Mouse (Mus musculus) myocyte (in vitro differentiated cells): ENCODE measurements at regions not wholly inside any gene's neighbourhood (a gene's known extent, or its start where the extent isn't known, plus 50 kb on each side); places are given as distances from the start of the nearest gene placed in this dataset.

ENCODE experiments used
- H3K27me3 ChIP-seq: one replicate; pipeline ENCODE4 v1.6.1; 2011; ENCODE audit not compliant: control insufficient read depth, insufficient read depth, insufficient read length
- H3K36me3 ChIP-seq: one replicate; pipeline ENCODE4 v1.6.1; 2011; ENCODE audit not compliant: control insufficient read depth, insufficient read depth
- H3K4me2 ChIP-seq: one replicate; pipeline ENCODE4 v1.6.1; 2011; ENCODE audit warnings: low read depth, control low read depth
- H3K4me3 ChIP-seq: one replicate; pipeline ENCODE4 v1.5.1; 2011; ENCODE audit warnings: mild to moderate bottlenecking, control low read depth, moderate library complexity
- H3K79me2 ChIP-seq: one replicate; pipeline ENCODE4 v1.6.1; 2011; ENCODE audit not compliant: control insufficient read depth, insufficient read depth
- H3ac ChIP-seq: one replicate; pipeline ENCODE4 v1.6.1; 2011; ENCODE audit not compliant: control insufficient read depth, insufficient read length
- CEBPB ChIP-seq: IDR thresholded peaks from 2 replicates; pipeline ENCODE4 v1.6.1; 2011; ENCODE audit warnings: mild to moderate bottlenecking, moderate library complexity; ENCODE audit not compliant: poor library complexity, insufficient read depth, severe bottlenecking
- E2F4 ChIP-seq: IDR thresholded peaks from one replicate; pipeline ENCODE4 v1.6.1; 2011; ENCODE audit warnings: mild to moderate bottlenecking, control low read depth, moderate library complexity; ENCODE audit not compliant: insufficient read depth
- MAX ChIP-seq: IDR thresholded peaks from one replicate; pipeline ENCODE4 v1.6.1; 2011; ENCODE audit warnings: low read depth, mild to moderate bottlenecking, control low read depth
- MYOD1 ChIP-seq, 3 experiments: IDR thresholded peaks; one replicate each; pipeline ENCODE4 v1.6.1; 2011; ENCODE audit warnings: control low read depth in 2 of 3, low read depth in 2 of 3, mild to moderate bottlenecking in 2 of 3, moderate library complexity in 1 of 3; ENCODE audit not compliant: insufficient read length in 2 of 3, control insufficient read depth in 1 of 3
- MYOG ChIP-seq, 3 experiments: IDR thresholded peaks; one replicate each; pipeline ENCODE4 v1.6.1; 2011; ENCODE audit warnings: control low read depth in 2 of 3, low read depth in 2 of 3, mild to moderate bottlenecking in 2 of 3; ENCODE audit not compliant: insufficient read length in 2 of 3, control insufficient read depth in 1 of 3, insufficient read depth in 1 of 3
- POLR2A ChIP-seq: IDR thresholded peaks from one replicate; pipeline ENCODE4 v1.6.1; 2011; ENCODE audit warnings: low read depth, mild to moderate bottlenecking, control low read depth, moderate library complexity; ENCODE audit not compliant: insufficient read length
- POLR2AphosphoS2 ChIP-seq: IDR thresholded peaks from one replicate; pipeline ENCODE4 v1.6.1; 2011; ENCODE audit warnings: low read depth, control low read depth; ENCODE audit not compliant: insufficient read length
- REST ChIP-seq: IDR thresholded peaks from one replicate; pipeline ENCODE4 v1.6.1; 2011; ENCODE audit warnings: mild to moderate bottlenecking, control low read depth, moderate library complexity; ENCODE audit not compliant: insufficient read depth, insufficient read length
- SRF ChIP-seq: IDR thresholded peaks from one replicate; pipeline ENCODE4 v1.6.1; 2011; ENCODE audit warnings: low read depth; ENCODE audit not compliant: control insufficient read depth, insufficient read length
- TCF12 ChIP-seq: IDR thresholded peaks from one replicate; pipeline ENCODE4 v1.6.1; 2011; ENCODE audit warnings: mild to moderate bottlenecking, control low read depth; ENCODE audit not compliant: poor library complexity, insufficient read depth, severe bottlenecking
- TCF3 ChIP-seq: IDR thresholded peaks from one replicate; pipeline ENCODE4 v1.6.1; 2011; ENCODE audit warnings: low read depth, control low read depth; ENCODE audit not compliant: insufficient read length
- USF1 ChIP-seq: IDR thresholded peaks from one replicate; pipeline ENCODE4 v1.6.1; 2011; ENCODE audit warnings: low read depth, mild to moderate bottlenecking, control low read depth, moderate library complexity

DNA sequence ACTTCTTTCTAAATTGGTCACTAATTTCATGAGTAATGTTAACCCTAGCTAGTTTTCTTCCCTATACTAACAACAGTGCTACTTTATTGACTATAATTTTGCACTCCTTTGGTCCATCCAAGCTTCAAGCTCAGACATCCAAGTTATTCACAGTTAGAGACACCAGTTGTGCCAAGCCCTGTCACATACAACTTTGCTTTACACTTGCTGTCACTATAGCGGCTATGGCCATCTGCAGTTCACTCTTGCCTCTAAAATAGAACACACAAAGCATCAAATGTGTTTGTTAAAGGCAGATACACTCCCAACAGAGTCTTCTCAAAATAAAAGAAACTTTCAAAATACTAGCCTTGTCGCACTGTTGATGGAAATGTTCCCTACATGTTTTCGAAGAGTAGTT is 236.0 kb upstream of the Cblb start:
- Histone ChIP-seq H3K36me3 (no peaks in the 10 kb centered on the region), H3ac (no peak overlapping the region), H3K4me3 (no peak overlapping the region), H3K27me3 (no peaks in the 10 kb centered on the region), H3K79me2 (no peaks in the 10 kb centered on the region), H3K4me2 (no peak overlapping the region)
- TF ChIP-seq POLR2AphosphoS2, result no peak
- no peak for TF ChIP-seq MYOD1 (IDR thresholded peaks at IDR 0.05; ENCODE audit: control insufficient read depth in 1 of 3, insufficient read length in 2 of 3, low read depth in 2 of 3)
- TF ChIP-seq REST, result no peak
- TF ChIP-seq TCF3, result no peak
- TF ChIP-seq CEBPB, result no peak
- no peak for TF ChIP-seq MYOG (IDR thresholded peaks at IDR 0.05; ENCODE audit: control insufficient read depth in 1 of 3, insufficient read depth in 1 of 3, insufficient read length in 2 of 3, low read depth in 2 of 3)
- TF ChIP-seq USF1, result no peak
- TF ChIP-seq TCF12, result no peak
- TF ChIP-seq MAX, result no peak
- TF ChIP-seq POLR2A, result no peak
- TF ChIP-seq SRF, result no peak
- no peak for TF ChIP-seq E2F4

DNA sequence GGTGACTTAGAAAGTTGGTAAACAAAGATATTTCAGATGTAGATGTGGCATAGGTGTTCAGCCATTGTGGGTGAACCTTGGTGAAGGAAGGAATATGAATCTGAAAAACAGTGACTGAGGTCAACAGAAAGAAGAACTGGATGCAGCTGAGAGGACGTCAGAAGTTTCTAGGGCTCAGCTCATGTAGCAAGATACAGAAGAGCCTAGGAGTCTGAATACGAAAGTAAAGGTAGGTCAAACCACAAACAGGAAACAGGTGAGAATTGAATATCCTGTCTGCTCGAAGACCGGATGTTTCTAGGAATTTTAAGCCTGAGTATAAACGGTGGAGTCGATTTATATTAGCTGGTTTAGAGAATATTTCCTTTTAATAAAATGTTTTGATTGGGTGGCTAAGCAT is 223.7 kb upstream of the Cblb start:
- no peaks in the 10 kb centered on the region for H3K36me3 ChIP-seq
- no peak overlapping the region for H3K4me3 ChIP-seq
- no peaks in the 10 kb centered on the region for H3K27me3 ChIP-seq
- TF ChIP-seq TCF3 (no peak), MAX (no peak), MYOG (IDR thresholded peaks at IDR 0.05; ENCODE audit: control insufficient read depth in 1 of 3, insufficient read depth in 1 of 3, insufficient read length in 2 of 3, low read depth in 2 of 3) (no peak)
- no peak overlapping the region for H3ac ChIP-seq
- H3K79me2 ChIP-seq, result no peaks in the 10 kb centered on the region
- H3K4me2 ChIP-seq, result no peak overlapping the region

DNA sequence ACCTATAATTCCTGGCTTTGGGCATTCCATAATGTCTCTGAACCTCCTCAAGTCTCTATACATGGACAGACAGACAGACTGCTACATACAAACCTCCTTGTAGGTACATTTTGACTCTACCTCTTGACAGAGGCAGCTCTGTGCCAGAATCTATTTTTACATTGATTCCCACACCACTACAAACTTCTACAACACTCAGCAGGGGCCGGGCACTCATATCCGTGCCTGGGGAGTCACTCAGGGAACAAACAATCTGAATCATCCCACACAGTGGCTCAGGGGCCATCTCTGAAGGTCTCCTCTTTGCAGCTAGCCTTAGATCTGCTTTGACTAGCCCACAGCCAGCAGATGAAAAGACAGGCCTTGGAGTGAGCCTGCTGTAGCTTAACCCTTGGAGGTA is 221.9 kb upstream of the Cblb start:
- TF ChIP-seq POLR2A (no peak), MAX (no peak), USF1 (no peak), MYOG (IDR thresholded peaks at IDR 0.05; ENCODE audit: control insufficient read depth in 1 of 3, insufficient read depth in 1 of 3, insufficient read length in 2 of 3, low read depth in 2 of 3) (no peak), POLR2AphosphoS2 (no peak), MYOD1 (IDR thresholded peaks at IDR 0.05; ENCODE audit: control insufficient read depth in 1 of 3, insufficient read length in 2 of 3, low read depth in 2 of 3) (no peak), E2F4 (no peak), CEBPB (no peak), REST (no peak), SRF (no peak), TCF12 (no peak), TCF3 (no peak)
- Histone ChIP-seq H3K79me2 (no peaks in the 10 kb centered on the region), H3K27me3 (no peaks in the 10 kb centered on the region), H3K4me2 (no peak overlapping the region), H3ac (no peak overlapping the region), H3K4me3 (no peak overlapping the region), H3K36me3 (no peaks in the 10 kb centered on the region)

DNA sequence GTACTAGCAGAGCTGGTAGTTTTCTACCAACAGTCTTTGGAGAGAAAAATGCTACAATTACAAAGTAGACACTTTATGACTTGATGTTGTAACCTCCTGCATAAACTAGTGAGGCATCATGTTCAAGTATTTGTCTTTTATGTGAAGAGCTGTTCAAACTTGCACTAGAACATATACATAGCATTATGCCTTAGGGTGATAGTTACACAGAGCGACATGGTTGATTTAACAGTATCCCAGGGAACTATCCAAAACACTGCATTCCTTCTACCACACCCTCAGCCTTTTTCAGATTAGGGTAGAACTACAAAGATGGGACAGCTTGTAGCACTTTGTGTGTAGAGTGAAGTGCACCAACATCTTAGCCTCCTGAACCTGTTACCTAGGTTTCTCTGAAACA is 220.0 kb upstream of the Cblb start:
- H3K27me3 ChIP-seq, result no peaks in the 10 kb centered on the region
- TF ChIP-seq CEBPB (no peak), POLR2A (no peak), POLR2AphosphoS2 (no peak), MYOG (IDR thresholded peaks at IDR 0.05; ENCODE audit: control insufficient read depth in 1 of 3, insufficient read depth in 1 of 3, insufficient read length in 2 of 3, low read depth in 2 of 3) (no peak), MYOD1 (IDR thresholded peaks at IDR 0.05; ENCODE audit: control insufficient read depth in 1 of 3, insufficient read length in 2 of 3, low read depth in 2 of 3) (no peak), E2F4 (no peak), USF1 (no peak), TCF12 (no peak), REST (no peak), TCF3 (no peak), MAX (no peak)
- no peaks in the 10 kb centered on the region for H3K36me3 ChIP-seq

DNA sequence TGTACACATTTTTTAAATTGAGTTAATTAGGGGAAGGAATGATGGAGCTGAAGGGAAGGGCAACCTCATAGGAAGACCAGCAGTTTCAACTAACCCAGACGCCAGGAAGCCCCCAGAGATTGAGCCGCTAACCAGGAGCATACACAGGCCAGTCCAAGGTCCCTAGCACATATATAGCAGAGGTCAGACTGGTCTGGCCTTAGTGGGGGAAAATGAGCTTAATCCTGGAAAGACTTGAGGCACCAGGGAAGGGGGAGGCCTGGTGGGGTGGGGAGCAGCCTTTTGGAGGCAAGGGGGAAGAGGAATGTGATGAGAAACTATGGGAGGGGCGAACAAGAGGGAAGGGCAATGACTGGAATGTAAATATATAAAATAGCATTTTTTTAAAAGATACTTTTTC is 188.3 kb upstream of the Cblb start:
- no peaks in the 10 kb centered on the region for H3K36me3 ChIP-seq
- TF ChIP-seq POLR2A, result no peak
- TF ChIP-seq E2F4, result no peak
- no peak for TF ChIP-seq USF1
- no peak for TF ChIP-seq REST
- no peak for TF ChIP-seq CEBPB
- no peak for TF ChIP-seq SRF
- no peak for TF ChIP-seq MYOD1 (IDR thresholded peaks at IDR 0.05; ENCODE audit: control insufficient read depth in 1 of 3, insufficient read length in 2 of 3, low read depth in 2 of 3)
- no peak for TF ChIP-seq TCF12
- no peak for TF ChIP-seq MYOG (IDR thresholded peaks at IDR 0.05; ENCODE audit: control insufficient read depth in 1 of 3, insufficient read depth in 1 of 3, insufficient read length in 2 of 3, low read depth in 2 of 3)
- TF ChIP-seq MAX, result no peak
- TF ChIP-seq POLR2AphosphoS2, result no peak
- no peak for TF ChIP-seq TCF3
- H3K79me2 ChIP-seq, result no peaks in the 10 kb centered on the region
- no peak overlapping the region for H3K4me3 ChIP-seq
- no peak overlapping the region for H3ac ChIP-seq
- H3K27me3 ChIP-seq, result no peaks in the 10 kb centered on the region
- no peak overlapping the region for H3K4me2 ChIP-seq

More for the DNA sequence above, 220.0 kb upstream of the Cblb start:
- H3K4me3 ChIP-seq, result no peak overlapping the region
- H3K79me2 ChIP-seq, result no peaks in the 10 kb centered on the region
- no peak overlapping the region for H3K4me2 ChIP-seq
- H3ac ChIP-seq, result no peak overlapping the region
